ENCODE assay signal across 12 mouse cellular contexts in genomic region chr9:15397591-15397990, GRCm38 (mm10).
"Had no signal": no experiment of that assay in that cellular context is flagged by ENCODE, and none has a peak within 500 bp of the region (broad histone marks: within the 10 kb centered on the region; RNA-seq: fewer than 3 reads in every experiment).

No protein-coding gene starts in this region.

- H3K4me1 ChIP-seq: limb, embryonic 13.5 days; midbrain, embryonic 15.5 days; neural tube, embryonic 13.5 days had no signal

- H3K9ac ChIP-seq: limb, embryonic 13.5 days; liver, embryonic 14.5 days; midbrain, embryonic 15.5 days; neural tube, embryonic 13.5 days had no signal

- H3K27me3 ChIP-seq: limb, embryonic 13.5 days; midbrain, embryonic 15.5 days; neural tube, embryonic 13.5 days had no signal

- H3K36me3 ChIP-seq: limb, embryonic 13.5 days; midbrain, embryonic 15.5 days; neural tube, embryonic 13.5 days had no signal

- H3K4me3 ChIP-seq: limb, embryonic 13.5 days; midbrain, embryonic 15.5 days; neural tube, embryonic 13.5 days had no signal

- DNase-seq: layer of hippocampus, adult 9-11 months; layer of hippocampus, postnatal 36 days; lung, adult 18-20 months; right cerebral cortex, adult 18-20 months; right cerebral cortex, postnatal 25 days; thymus, adult 18-20 months; thymus, postnatal 14 days had no signal

- H3K9me3 ChIP-seq: limb, embryonic 13.5 days; midbrain, embryonic 15.5 days; neural tube, embryonic 13.5 days had no signal

- H3K27ac ChIP-seq: limb, embryonic 13.5 days; liver, embryonic 14.5 days; midbrain, embryonic 15.5 days; neural tube, embryonic 13.5 days had no signal

- H3K4me2 ChIP-seq: limb, embryonic 13.5 days; midbrain, embryonic 15.5 days; neural tube, embryonic 13.5 days had no signal

- ATAC-seq: intestine, embryonic 16.5 days; midbrain, embryonic 15.5 days had no signal
